Mouse (Mus musculus) heart, adult 2 months (tissue): ENCODE measurements around the gene Acsm4.

Experiments used
- CTCF ChIP-seq: fragments of 200-600 bp; IDR thresholded peaks from 2 replicates; pipeline ENCODE4 v1.8.1; 2022; ENCODE audit warnings: antibody characterized with exemption, mild to moderate bottlenecking, moderate library complexity
- EP300 ChIP-seq: fragments of 200-500 bp; IDR thresholded peaks from 2 replicates; pipeline ENCODE4 v1.6.1; 2011; ENCODE audit warnings: low read depth, low read length, control low read depth; ENCODE audit not compliant: insufficient read depth
- POLR2A ChIP-seq: fragments of 200-500 bp; IDR thresholded peaks from 2 replicates; pipeline ENCODE4 v1.6.1; 2011; ENCODE audit warnings: mild to moderate bottlenecking, low read depth, low read length, control low read depth; ENCODE audit not compliant: insufficient read depth

DNA sequence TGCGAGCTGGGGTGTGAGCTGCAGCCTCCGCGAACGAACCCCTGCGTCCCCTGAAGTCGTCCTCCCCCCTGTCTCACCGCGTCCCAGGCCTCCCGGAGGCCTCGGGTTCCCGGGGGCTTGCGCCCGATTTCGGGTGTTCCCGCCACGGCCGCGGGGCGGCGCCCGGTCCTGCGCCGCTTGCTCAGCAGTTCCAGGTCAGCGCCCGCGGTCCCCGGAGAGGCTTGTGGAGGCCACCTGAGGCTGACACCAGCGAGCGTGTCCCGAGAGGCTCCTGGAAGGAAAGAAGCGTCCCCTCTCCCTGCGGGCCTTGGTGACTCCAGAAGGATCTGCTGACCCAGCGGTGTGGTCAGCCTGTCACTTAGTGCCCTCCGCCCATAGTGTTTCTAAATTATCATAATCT, 54.5 kb downstream of the Acsm4 start:
- TF ChIP-seq POLR2A (no peak), CTCF (no peak), EP300 (no peak)
